Mouse (Mus musculus): ENCODE measurements around the gene Slc25a13. TPM values are rescaled to one million over a fixed set of nuclear protein-coding genes. Genes with fewer than 3 reads are reported as not detected.

Slc25a13 gene
- polyA plus RNA-seq, 1 experiment from 2014 or later, result 55.4 TPM

- Histone ChIP-seq H3K4me2 (no peak overlapping the region), H3K27me3 (replicated peaks; ENCODE audit: control insufficient read depth, insufficient read depth, low read length) (no peaks in the 10 kb centered on the region), H3K4me1 (replicated peaks; ENCODE audit: control insufficient read depth, insufficient read depth, low read length) (no peaks in the 10 kb centered on the region), H3K9me3 (ENCODE audit: control insufficient read depth, low read length) (peaks cover under 1% of the 10 kb centered on the region; the same call in 1 of the 2 replicates), H3K36me3 (ENCODE audit: control insufficient read depth, insufficient read depth, low read length) (peaks cover 2% of the 10 kb centered on the region; the same call in 1 of the 2 replicates), H3K4me3 (ENCODE audit: low read depth, low read length) (no peak overlapping the region), H3K9ac (ENCODE audit: low read depth, low read length) (no peak overlapping the region), H3K27ac (ENCODE audit: low read depth, low read length) (no peak overlapping the region)
- no peak for DNase-seq (ENCODE audit: low spot score)
- 50% methylated on average over 5 of the region's 5 CpGs for WGBS
- no peak for ATAC-seq (replicated peaks; ENCODE audit: low FRiP score)
These were observed 84.9 kb downstream of the Slc25a13 start for GRCm38 (mm10) chr6:6132047-6132446.

GRCm38 (mm10) chr6:6125620-6126019 lies 91.4 kb downstream of the Slc25a13 start:
- Histone ChIP-seq H3K4me1 (replicated peaks; ENCODE audit: control insufficient read depth, insufficient read depth, low read length) (no peaks in the 10 kb centered on the region), H3K4me3 (ENCODE audit: low read depth, low read length) (no peak overlapping the region), H3K4me2 (no peak overlapping the region), H3K27me3 (replicated peaks; ENCODE audit: control insufficient read depth, insufficient read depth, low read length) (no peaks in the 10 kb centered on the region), H3K9me3 (ENCODE audit: control insufficient read depth, low read length) (no peaks in the 10 kb centered on the region), H3K27ac (ENCODE audit: low read depth, low read length) (no peak overlapping the region), H3K9ac (ENCODE audit: low read depth, low read length) (no peak overlapping the region), H3K36me3 (ENCODE audit: control insufficient read depth, insufficient read depth, low read length) (no peaks in the 10 kb centered on the region; the same call in 1 of the 2 replicates)
- WGBS, result 90% methylated on average over 3 of the region's 3 CpGs
- no peak for ATAC-seq (replicated peaks; ENCODE audit: low FRiP score)
- DNase-seq (ENCODE audit: low spot score), result no peak

GRCm38 (mm10) chr6:6121904-6122303 lies 95.1 kb downstream of the Slc25a13 start:
- WGBS, result 88% methylated on average over 5 of the region's 5 CpGs
- no peaks in the 10 kb centered on the region for H3K27me3 ChIP-seq (replicated peaks; ENCODE audit: control insufficient read depth, insufficient read depth, low read length)
- no peaks in the 10 kb centered on the region for H3K4me1 ChIP-seq (replicated peaks; ENCODE audit: control insufficient read depth, insufficient read depth, low read length)
- no peaks in the 10 kb centered on the region; the same call in 1 of the 2 replicates for H3K36me3 ChIP-seq (ENCODE audit: control insufficient read depth, insufficient read depth, low read length)
- H3K9me3 ChIP-seq (ENCODE audit: control insufficient read depth, low read length), result no peaks in the 10 kb centered on the region
- no peak overlapping the region for H3K4me3 ChIP-seq (ENCODE audit: low read depth, low read length)
- no peak overlapping the region for H3K27ac ChIP-seq (ENCODE audit: low read depth, low read length)
- DNase-seq (ENCODE audit: low spot score) (no peak), ATAC-seq (replicated peaks; ENCODE audit: low FRiP score) (no peak)
- H3K4me2 ChIP-seq, result no peak overlapping the region
- H3K9ac ChIP-seq (ENCODE audit: low read depth, low read length), result no peak overlapping the region

GRCm38 (mm10) chr6:6120841-6121240 lies 96.1 kb downstream of the Slc25a13 start:
- H3K9ac ChIP-seq (ENCODE audit: low read depth, low read length), result no peak overlapping the region
- no peaks in the 10 kb centered on the region for H3K27me3 ChIP-seq (replicated peaks; ENCODE audit: control insufficient read depth, insufficient read depth, low read length)
- 89% methylated on average over 4 of the region's 4 CpGs for WGBS
- ATAC-seq (replicated peaks; ENCODE audit: low FRiP score), result no peak
- H3K4me1 ChIP-seq (replicated peaks; ENCODE audit: control insufficient read depth, insufficient read depth, low read length), result no peaks in the 10 kb centered on the region
- H3K36me3 ChIP-seq (ENCODE audit: control insufficient read depth, insufficient read depth, low read length), result no peaks in the 10 kb centered on the region; the same call in 1 of the 2 replicates
- no peak for DNase-seq (ENCODE audit: low spot score)
- no peak overlapping the region for H3K4me2 ChIP-seq
- no peaks in the 10 kb centered on the region for H3K9me3 ChIP-seq (ENCODE audit: control insufficient read depth, low read length)
- H3K27ac ChIP-seq (ENCODE audit: low read depth, low read length), result no peak overlapping the region
- H3K4me3 ChIP-seq (ENCODE audit: low read depth, low read length), result no peak overlapping the region

GRCm38 (mm10) chr6:6115771-6116170 lies 101.2 kb downstream of the Slc25a13 start:
- H3K36me3 ChIP-seq (ENCODE audit: control insufficient read depth, insufficient read depth, low read length), result no peaks in the 10 kb centered on the region
- 88% methylated on average over 8 of the region's 8 CpGs for WGBS
- no peaks in the 10 kb centered on the region for H3K27me3 ChIP-seq (replicated peaks; ENCODE audit: control insufficient read depth, insufficient read depth, low read length)
- no peaks in the 10 kb centered on the region for H3K4me1 ChIP-seq (replicated peaks; ENCODE audit: control insufficient read depth, insufficient read depth, low read length)
- H3K9ac ChIP-seq (ENCODE audit: low read depth, low read length), result no peak overlapping the region
- no peak overlapping the region for H3K4me3 ChIP-seq (ENCODE audit: low read depth, low read length)
- no peaks in the 10 kb centered on the region for H3K9me3 ChIP-seq (ENCODE audit: control insufficient read depth, low read length)
- no peak overlapping the region for H3K4me2 ChIP-seq
- no peak overlapping the region for H3K27ac ChIP-seq (ENCODE audit: low read depth, low read length)
- ATAC-seq (replicated peaks; ENCODE audit: low FRiP score), result no peak
- DNase-seq (ENCODE audit: low spot score), result no peak

- Histone ChIP-seq H3K4me2 (no peak overlapping the region), H3K9me3 (ENCODE audit: control insufficient read depth, low read length) (no peaks in the 10 kb centered on the region), H3K27ac (ENCODE audit: low read depth, low read length) (no peak overlapping the region), H3K4me1 (replicated peaks; ENCODE audit: control insufficient read depth, insufficient read depth, low read length) (no peaks in the 10 kb centered on the region), H3K9ac (ENCODE audit: low read depth, low read length) (no peak overlapping the region), H3K36me3 (ENCODE audit: control insufficient read depth, insufficient read depth, low read length) (no peaks in the 10 kb centered on the region), H3K4me3 (ENCODE audit: low read depth, low read length) (no peak overlapping the region), H3K27me3 (replicated peaks; ENCODE audit: control insufficient read depth, insufficient read depth, low read length) (no peaks in the 10 kb centered on the region)
- ATAC-seq (replicated peaks; ENCODE audit: low FRiP score) (no peak), DNase-seq (ENCODE audit: low spot score) (no peak)
- WGBS, result 85% methylated on average over 7 of the region's 7 CpGs
These were observed 103.2 kb downstream of the Slc25a13 start for GRCm38 (mm10) chr6:6113776-6114175.

GRCm38 (mm10) chr6:6112767-6113528 lies 104.0 kb downstream of the Slc25a13 start:
- Histone ChIP-seq H3K4me2 (no peak overlapping the region), H3K9ac (ENCODE audit: low read depth, low read length) (no peak overlapping the region), H3K36me3 (ENCODE audit: control insufficient read depth, insufficient read depth, low read length) (no peaks in the 10 kb centered on the region; the same call in 1 of the 2 replicates), H3K27ac (ENCODE audit: low read depth, low read length) (no peak overlapping the region), H3K4me1 (replicated peaks; ENCODE audit: control insufficient read depth, insufficient read depth, low read length) (no peaks in the 10 kb centered on the region), H3K4me3 (ENCODE audit: low read depth, low read length) (no peak overlapping the region), H3K9me3 (ENCODE audit: control insufficient read depth, low read length) (no peaks in the 10 kb centered on the region), H3K27me3 (replicated peaks; ENCODE audit: control insufficient read depth, insufficient read depth, low read length) (no peaks in the 10 kb centered on the region)
- ATAC-seq (replicated peaks; ENCODE audit: low FRiP score) (no peak), DNase-seq (ENCODE audit: low spot score) (no peak)
- 69% methylated on average over 10 of the region's 10 CpGs for WGBS

- H3K27ac ChIP-seq (ENCODE audit: low read depth, low read length), result no peak overlapping the region
- no peak overlapping the region for H3K4me2 ChIP-seq
- H3K27me3 ChIP-seq (replicated peaks; ENCODE audit: control insufficient read depth, insufficient read depth, low read length), result no peaks in the 10 kb centered on the region
- H3K4me1 ChIP-seq (replicated peaks; ENCODE audit: control insufficient read depth, insufficient read depth, low read length), result no peaks in the 10 kb centered on the region; the same call in 1 of the 2 replicates
- H3K9ac ChIP-seq (ENCODE audit: low read depth, low read length), result no peak overlapping the region
- no peak overlapping the region for H3K4me3 ChIP-seq (ENCODE audit: low read depth, low read length)
- ATAC-seq (replicated peaks; ENCODE audit: low FRiP score) (no peak), DNase-seq (ENCODE audit: low spot score) (no peak)
- no peaks in the 10 kb centered on the region; the same call in 1 of the 2 replicates for H3K36me3 ChIP-seq (ENCODE audit: control insufficient read depth, insufficient read depth, low read length)
- H3K9me3 ChIP-seq (ENCODE audit: control insufficient read depth, low read length), result no peaks in the 10 kb centered on the region
- 72% methylated on average over 5 of the region's 5 CpGs for WGBS
These were observed 109.5 kb downstream of the Slc25a13 start for GRCm38 (mm10) chr6:6107419-6107966.

GRCm38 (mm10) chr6:6105586-6105985 lies 111.4 kb downstream of the Slc25a13 start:
- ATAC-seq (replicated peaks; ENCODE audit: low FRiP score) (no peak), DNase-seq (ENCODE audit: low spot score) (no peak)
- no peaks in the 10 kb centered on the region for H3K9me3 ChIP-seq (ENCODE audit: control insufficient read depth, low read length)
- peaks cover 3% of the 10 kb centered on the region; the same call in 1 of the 2 replicates for H3K36me3 ChIP-seq (ENCODE audit: control insufficient read depth, insufficient read depth, low read length)
- no peak overlapping the region for H3K4me2 ChIP-seq
- no peak overlapping the region for H3K9ac ChIP-seq (ENCODE audit: low read depth, low read length)
- H3K4me3 ChIP-seq (ENCODE audit: low read depth, low read length), result no peak overlapping the region
- 93% methylated on average over 9 of the region's 9 CpGs for WGBS
- H3K4me1 ChIP-seq (replicated peaks; ENCODE audit: control insufficient read depth, insufficient read depth, low read length), result no peaks in the 10 kb centered on the region; the same call in 1 of the 2 replicates
- no peak overlapping the region for H3K27ac ChIP-seq (ENCODE audit: low read depth, low read length)
- H3K27me3 ChIP-seq (replicated peaks; ENCODE audit: control insufficient read depth, insufficient read depth, low read length), result no peaks in the 10 kb centered on the region
